9 mouse cellular contexts compared by ENCODE assay signal in the genomic region with DNA sequence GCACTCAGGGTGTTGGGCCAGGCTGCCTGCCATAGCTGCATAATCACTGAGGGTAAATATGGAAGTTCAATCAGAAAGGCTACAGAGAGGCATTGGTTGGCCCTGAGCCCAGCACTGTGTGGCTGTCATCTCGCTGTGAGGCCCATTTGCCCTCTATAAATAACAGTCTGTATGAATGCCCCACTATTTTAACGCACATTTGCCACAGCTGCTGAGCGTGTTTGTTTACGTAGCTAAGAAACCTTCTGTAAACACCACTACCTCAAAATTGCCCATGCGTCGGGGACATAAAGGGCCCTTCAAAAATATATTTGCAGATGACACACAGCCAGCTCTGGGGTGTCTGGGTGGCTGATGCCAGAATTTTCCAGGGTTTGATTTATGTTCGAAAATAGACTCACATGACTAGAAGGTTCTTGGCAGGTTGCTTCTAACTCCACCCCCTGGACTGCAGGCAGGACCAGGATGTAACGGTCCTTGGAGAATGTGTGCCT.
DNase-seq lines count a peak whose midpoint lies in the region; ATAC-seq and TF ChIP-seq lines count a peak whose summit lies in the region.
"Had no signal": no experiment of that assay in that cellular context is flagged by ENCODE, and none has a peak within 500 bp of the region (broad histone marks: within the 10 kb centered on the region; RNA-seq: fewer than 3 reads in every experiment).

No protein-coding gene starts in this region.

- peak; percentile 94 for ATAC-seq in lung, embryonic 14.5 days (ENCODE audit: insufficient read depth)
- ATAC-seq in limb, embryonic 15.5 days (ENCODE audit: insufficient number of reproducible peaks, low FRiP score, low TSS enrichment, low read depth), result peak; percentile 86

- TF ChIP-seq CTCF in lung, embryonic 14.5 days (IDR thresholded peaks at IDR 0.05; ENCODE audit: low read depth), result no peak

- 27% methylated on average over 8 of the region's 8 CpGs for WGBS in lung, embryonic 14.5 days
- 67% methylated on average over 8 of the region's 8 CpGs for WGBS in heart, embryonic 10.5 days
- 36% methylated on average over 8 of the region's 8 CpGs for WGBS in limb, embryonic 15.5 days

- no peaks in the 10 kb centered on the region for H3K27me3 ChIP-seq in lung, embryonic 14.5 days (ENCODE audit: insufficient read depth, low read length)
- no peaks in the 10 kb centered on the region for H3K27me3 ChIP-seq in heart, embryonic 10.5 days (ENCODE audit: insufficient read depth, poor library complexity, severe bottlenecking)
- H3K27me3 ChIP-seq in limb, embryonic 15.5 days, result no peaks in the 10 kb centered on the region

- H3K9ac ChIP-seq in lung, embryonic 14.5 days, result no peak overlapping the region
- no peak overlapping the region for H3K9ac ChIP-seq in limb, embryonic 15.5 days

- peak overlapping the region; percentile 21; the same call in 1 of the 2 replicates for H3K27ac ChIP-seq in lung, embryonic 14.5 days (ENCODE audit: low read depth)
- peak overlapping the region; percentile 30; the same call in 1 of the 2 replicates for H3K27ac ChIP-seq in heart, embryonic 10.5 days
- H3K27ac ChIP-seq in limb, embryonic 15.5 days, result peak overlapping the region; percentile 66; the same call in 1 of the 2 replicates
- H3K27ac ChIP-seq: macrophage had no signal

- H3K36me3 ChIP-seq in lung, embryonic 14.5 days (ENCODE audit: insufficient read depth), result no peaks in the 10 kb centered on the region
- no peaks in the 10 kb centered on the region for H3K36me3 ChIP-seq in heart, embryonic 10.5 days
- H3K36me3 ChIP-seq in limb, embryonic 15.5 days, result no peaks in the 10 kb centered on the region

- H3K4me1 ChIP-seq in lung, embryonic 14.5 days (ENCODE audit: insufficient read depth), result peaks cover 9% of the 10 kb centered on the region; the same call in 1 of the 2 replicates
- H3K4me1 ChIP-seq in heart, embryonic 10.5 days, result peaks cover 7% of the 10 kb centered on the region; the same call in 1 of the 2 replicates
- peaks cover 17% of the 10 kb centered on the region for H3K4me1 ChIP-seq in limb, embryonic 15.5 days

- DNase-seq in lung, embryonic 14.5 days, result peak; percentile 84
- no peak for DNase-seq in lung, postnatal 25 days (ENCODE audit: low spot score)
- DNase-seq in cerebellum, postnatal 10 days, result peak; percentile 78 to 88
- no peak for DNase-seq in heart, embryonic 10.5 days (ENCODE audit: low spot score)
- no peak for DNase-seq in MN1 (ENCODE audit: low spot score)
- DNase-seq in urinary bladder, postnatal 14 days (ENCODE audit: low spot score), result no peak
- no peak for DNase-seq in thymus, postnatal 25 days

- H3K9me3 ChIP-seq in lung, embryonic 14.5 days (ENCODE audit: low read depth, low read length), result no peaks in the 10 kb centered on the region
- H3K9me3 ChIP-seq in heart, embryonic 10.5 days, result no peaks in the 10 kb centered on the region
- H3K9me3 ChIP-seq in limb, embryonic 15.5 days, result no peaks in the 10 kb centered on the region

- H3K4me2 ChIP-seq in lung, embryonic 14.5 days, result no peak overlapping the region
- no peak overlapping the region for H3K4me2 ChIP-seq in limb, embryonic 15.5 days

- H3K4me3 ChIP-seq in lung, embryonic 14.5 days (ENCODE audit: low read depth, low read length), result no peak overlapping the region
- no peak overlapping the region for H3K4me3 ChIP-seq in heart, embryonic 10.5 days
- no peak overlapping the region for H3K4me3 ChIP-seq in limb, embryonic 15.5 days

Comparison
In these comparisons a context has a peak if more than half of its experiments do, and no peak if none do; other contexts are left out.
1. DNase-seq: peak in lung, embryonic 14.5 days (single experiment) and cerebellum, postnatal 10 days (2 of 2); none in lung, postnatal 25 days (single experiment), heart, embryonic 10.5 days (single experiment), MN1 (single experiment), urinary bladder, postnatal 14 days (single experiment) and thymus, postnatal 25 days (single experiment).
2. Peak in every context shown above with its lines, with median percentiles within 50 percentile points of each other: H3K27ac ChIP-seq.